Mouse (Mus musculus) heart, embryonic 11.5 days (tissue): ENCODE measurements around the gene Fos. TPM values are rescaled to one million over a fixed set of nuclear protein-coding genes. Genes with fewer than 3 reads are reported as not detected.

Experiments used
- ATAC-seq: fragments of 200-750 bp; cut with Nextera tagmentation; replicated peaks from 2 replicates; pipeline ENCODE4 v1.8.0; 2017; ENCODE audit warnings: moderate library complexity; ENCODE audit not compliant: insufficient number of reproducible peaks, low FRiP score, low TSS enrichment
- H3K27ac ChIP-seq: fragments of 300-500 bp; sonication (generic); 2 replicates; pipeline ENCODE4 v1.5.1; 2014; ENCODE audit warnings: mild to moderate bottlenecking, low read depth, low read length
- H3K27me3 ChIP-seq: fragments of 300-500 bp; sonication (generic); 2 replicates; pipeline ENCODE4 v1.6.1; 2014; ENCODE audit warnings: mild to moderate bottlenecking, low read length, mixed read lengths; ENCODE audit not compliant: control insufficient read depth, insufficient read depth
- H3K36me3 ChIP-seq: fragments of 300-500 bp; sonication (generic); 2 replicates; pipeline ENCODE4 v1.6.1; 2014; ENCODE audit warnings: mild to moderate bottlenecking, low read length, moderate library complexity, mixed read lengths; ENCODE audit not compliant: control insufficient read depth, insufficient read depth
- H3K4me1 ChIP-seq: fragments of 300-500 bp; sonication (generic); 2 replicates; pipeline ENCODE4 v1.6.1; 2014; ENCODE audit warnings: low read length; ENCODE audit not compliant: control insufficient read depth, insufficient read depth
- H3K4me2 ChIP-seq: fragments of 300-500 bp; sonication (generic); 2 replicates; pipeline ENCODE4 v1.6.1; 2014; ENCODE audit warnings: mild to moderate bottlenecking, moderate library complexity
- H3K4me3 ChIP-seq: fragments of 300-500 bp; sonication (generic); 2 replicates; pipeline ENCODE4 v1.5.1; 2014; ENCODE audit warnings: low read depth, low read length
- H3K9ac ChIP-seq: fragments of 300-500 bp; sonication (generic); 2 replicates; pipeline ENCODE4 v1.6.1; 2014; ENCODE audit warnings: mild to moderate bottlenecking, low read depth, low read length, moderate library complexity
- H3K9me3 ChIP-seq: fragments of 300-500 bp; sonication (generic); replicated peaks from 2 replicates; pipeline ENCODE4 v1.6.1; 2016; ENCODE audit warnings: low read length; ENCODE audit not compliant: control insufficient read depth
- WGBS: fragments of 180-500 bp; shearing (Covaris S2); extraction: QIAGEN DNeasy Blood & Tissue Kit; methylation state at CpG from one replicate; pipeline ENCODE4 v1.1.7; 2014; ENCODE audit not compliant: insufficient replicate concordance; 5-methylcytosine and 5-hydroxymethylcytosine counted together
- polyA plus RNA-seq: library from polyadenylated mRNA; unstranded; fragments of >200 nt; fragmentation: Nextera tagmentation; extraction: Ambion mirVana; gene quantifications from 2 replicates; pipeline ENCODE4 v1.2.1, GENCODE M21; 2014

Fos gene
- 4.5 and 6.3 TPM in 2 replicates for polyA plus RNA-seq

DNA sequence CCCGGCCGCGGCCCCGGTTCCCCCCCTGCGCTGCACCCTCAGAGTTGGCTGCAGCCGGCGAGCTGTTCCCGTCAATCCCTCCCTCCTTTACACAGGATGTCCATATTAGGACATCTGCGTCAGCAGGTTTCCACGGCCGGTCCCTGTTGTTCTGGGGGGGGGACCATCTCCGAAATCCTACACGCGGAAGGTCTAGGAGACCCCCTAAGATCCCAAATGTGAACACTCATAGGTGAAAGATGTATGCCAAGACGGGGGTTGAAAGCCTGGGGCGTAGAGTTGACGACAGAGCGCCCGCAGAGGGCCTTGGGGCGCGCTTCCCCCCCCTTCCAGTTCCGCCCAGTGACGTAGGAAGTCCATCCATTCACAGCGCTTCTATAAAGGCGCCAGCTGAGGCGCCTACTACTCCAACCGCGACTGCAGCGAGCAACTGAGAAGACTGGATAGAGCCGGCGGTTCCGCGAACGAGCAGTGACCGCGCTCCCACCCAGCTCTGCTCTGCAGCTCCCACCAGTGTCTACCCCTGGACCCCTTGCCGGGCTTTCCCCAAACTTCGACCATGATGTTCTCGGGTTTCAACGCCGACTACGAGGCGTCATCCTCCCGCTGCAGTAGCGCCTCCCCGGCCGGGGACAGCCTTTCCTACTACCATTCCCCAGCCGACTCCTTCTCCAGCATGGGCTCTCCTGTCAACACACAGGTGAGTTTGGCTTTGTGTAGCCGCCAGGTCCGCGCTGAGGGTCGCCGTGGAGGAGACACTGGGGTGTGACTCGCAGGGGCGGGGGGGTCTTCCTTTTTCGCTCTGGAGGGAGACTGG, at the start of gene Fos:
TSS of gene Fos (plus strand) at position 410 of the 817 bp plus-strand sequence.
- H3K27ac ChIP-seq: peak within 1 kb of the TSS; percentile 84
- H3K9ac ChIP-seq: peak within 1 kb of the TSS; percentile 83
- WGBS: under 1% methylated on average over 56 of the region's 56 CpGs
- H3K9me3 ChIP-seq: no peaks in the 10 kb centered on the region
- H3K4me3 ChIP-seq: peak within 1 kb of the TSS; percentile 71
- H3K4me2 ChIP-seq: peak within 1 kb of the TSS; percentile 94
- H3K27me3 ChIP-seq: peaks cover 6% of the 10 kb centered on the region
- H3K4me1 ChIP-seq: peaks cover 19% of the 10 kb centered on the region
- ATAC-seq: peak; percentile 83
- no peaks in the 10 kb centered on the region; the same call in 1 of the 2 replicates for H3K36me3 ChIP-seq

DNA sequence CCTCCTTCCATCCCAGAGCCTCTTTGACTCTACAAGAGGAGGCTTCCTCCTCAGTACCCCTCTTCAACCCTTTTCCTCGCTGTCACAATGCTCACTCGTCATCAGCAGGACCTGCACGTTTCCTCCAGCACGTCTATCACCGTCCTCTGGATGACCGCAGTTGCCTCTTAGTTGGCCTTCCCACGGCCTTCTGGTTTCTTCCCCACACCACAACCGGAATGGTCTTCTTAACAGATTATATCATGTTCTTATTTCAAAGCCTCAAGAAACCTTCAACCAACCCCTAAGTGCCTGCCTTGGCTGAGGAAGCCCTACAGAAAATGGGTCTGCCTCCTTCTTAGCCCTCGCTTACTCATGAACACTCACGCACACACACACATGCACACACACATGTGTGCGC, 48.0 kb upstream of the Fos start:
- H3K4me1 ChIP-seq: peaks cover 13% of the 10 kb centered on the region
- no peak overlapping the region for H3K9ac ChIP-seq
- H3K27ac ChIP-seq: no peak overlapping the region
- no peaks in the 10 kb centered on the region for H3K9me3 ChIP-seq
- 58% methylated on average over 11 of the region's 11 CpGs for WGBS
- H3K4me2 ChIP-seq: no peak overlapping the region
- no peaks in the 10 kb centered on the region for H3K27me3 ChIP-seq
- ATAC-seq: no peak
- H3K4me3 ChIP-seq: no peak overlapping the region
- H3K36me3 ChIP-seq: no peaks in the 10 kb centered on the region

DNA sequence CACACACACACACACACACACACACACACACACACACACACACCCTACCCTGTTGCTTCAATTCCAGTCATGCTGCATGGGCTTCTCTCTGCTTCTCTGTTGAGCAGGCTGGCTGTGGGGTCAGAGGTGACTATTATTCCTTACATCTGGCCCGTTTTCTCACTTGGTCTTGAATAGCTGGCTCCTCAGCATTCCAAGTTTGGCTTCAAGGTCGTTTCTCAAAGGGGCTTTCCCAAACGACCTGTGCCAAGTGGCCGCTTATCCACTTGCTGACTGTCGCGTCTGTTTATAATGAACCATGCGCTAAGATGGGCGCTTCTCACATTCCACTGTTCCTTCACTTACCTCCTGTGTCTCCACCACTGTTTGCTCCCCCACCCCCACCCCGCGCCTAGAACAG, 47.6 kb upstream of the Fos start:
- no peak overlapping the region for H3K4me2 ChIP-seq
- peaks cover 13% of the 10 kb centered on the region for H3K4me1 ChIP-seq
- no peak for ATAC-seq
- H3K27ac ChIP-seq: no peak overlapping the region
- H3K9ac ChIP-seq: no peak overlapping the region
- no peak overlapping the region for H3K4me3 ChIP-seq
- WGBS: 43% methylated on average over 10 of the region's 10 CpGs
- H3K36me3 ChIP-seq: no peaks in the 10 kb centered on the region
- H3K9me3 ChIP-seq: no peaks in the 10 kb centered on the region
- H3K27me3 ChIP-seq: no peaks in the 10 kb centered on the region

DNA sequence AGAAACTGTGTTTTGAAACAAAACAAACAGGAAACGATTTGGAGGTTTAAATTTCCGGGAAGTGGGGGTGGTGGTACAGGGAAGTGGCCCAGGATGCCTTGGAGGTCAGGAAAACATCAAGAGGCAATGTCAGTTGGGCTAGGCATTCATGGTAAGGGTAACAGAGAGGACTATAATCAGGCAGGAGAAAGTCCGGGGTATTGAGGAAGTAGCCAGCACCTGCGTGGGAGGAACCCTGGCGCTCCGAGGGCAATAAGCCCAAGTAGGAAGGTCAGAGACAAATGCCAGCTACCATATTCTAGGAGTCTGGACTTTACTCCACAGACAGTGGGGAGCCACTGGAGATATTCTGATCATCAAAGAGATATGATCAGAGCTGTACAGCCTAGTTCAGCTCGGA, 45.9 kb upstream of the Fos start:
- H3K36me3 ChIP-seq: no peaks in the 10 kb centered on the region
- 61% methylated on average over 7 of the region's 7 CpGs for WGBS
- ATAC-seq: no peak
- H3K4me2 ChIP-seq: no peak overlapping the region
- H3K27me3 ChIP-seq: no peaks in the 10 kb centered on the region
- H3K27ac ChIP-seq: no peak overlapping the region
- no peaks in the 10 kb centered on the region for H3K9me3 ChIP-seq
- H3K4me3 ChIP-seq: no peak overlapping the region
- no peak overlapping the region for H3K9ac ChIP-seq
- peaks cover 14% of the 10 kb centered on the region for H3K4me1 ChIP-seq

DNA sequence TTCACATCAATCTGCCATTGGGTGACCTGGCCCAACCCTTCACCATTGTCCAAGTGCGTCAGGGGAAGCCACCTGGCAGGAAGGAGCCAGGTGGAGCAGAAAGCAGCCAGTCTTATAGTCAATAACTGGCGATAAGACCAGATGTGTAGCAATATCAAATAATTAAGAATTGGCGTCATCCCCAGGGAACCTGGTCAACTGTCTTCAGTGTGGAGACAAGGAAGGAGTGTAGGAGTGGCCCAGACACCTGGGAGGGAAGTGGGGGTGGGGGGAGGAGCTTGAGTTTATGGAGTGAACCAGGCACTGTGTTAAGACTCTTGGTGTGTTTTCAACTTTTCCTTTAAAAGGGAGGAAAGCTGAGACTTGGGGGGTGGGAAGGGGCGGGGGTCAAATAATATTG, 43.7 kb upstream of the Fos start:
- Histone ChIP-seq H3K27ac (no peak overlapping the region), H3K36me3 (no peaks in the 10 kb centered on the region), H3K4me1 (peaks cover 29% of the 10 kb centered on the region), H3K9me3 (no peaks in the 10 kb centered on the region), H3K9ac (no peak overlapping the region), H3K4me3 (no peak overlapping the region), H3K4me2 (no peak overlapping the region), H3K27me3 (no peaks in the 10 kb centered on the region)
- ATAC-seq: no peak
- WGBS: 71% methylated on average over 4 of the region's 4 CpGs

DNA sequence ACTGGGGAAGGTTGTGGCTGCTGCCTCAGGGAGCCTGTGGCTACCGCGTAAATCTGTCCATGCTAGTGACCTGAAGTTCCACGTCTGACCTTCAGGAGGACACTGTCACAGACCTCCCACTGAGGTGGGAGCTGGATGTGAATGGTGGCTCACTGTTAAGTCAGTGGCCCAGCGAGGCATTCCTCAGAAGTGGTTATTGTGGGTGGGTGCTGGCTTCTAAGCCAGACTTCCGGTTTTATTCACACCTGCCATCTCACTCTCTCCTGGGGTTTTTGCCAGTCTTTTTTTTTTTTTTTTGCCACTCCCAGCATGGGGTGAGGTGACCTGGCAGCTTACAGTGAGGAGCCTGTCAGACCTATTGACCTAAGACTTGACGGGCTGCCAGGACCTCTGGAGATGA, 43.3 kb upstream of the Fos start:
- no peak for ATAC-seq
- 26% methylated on average over 6 of the region's 6 CpGs for WGBS

DNA sequence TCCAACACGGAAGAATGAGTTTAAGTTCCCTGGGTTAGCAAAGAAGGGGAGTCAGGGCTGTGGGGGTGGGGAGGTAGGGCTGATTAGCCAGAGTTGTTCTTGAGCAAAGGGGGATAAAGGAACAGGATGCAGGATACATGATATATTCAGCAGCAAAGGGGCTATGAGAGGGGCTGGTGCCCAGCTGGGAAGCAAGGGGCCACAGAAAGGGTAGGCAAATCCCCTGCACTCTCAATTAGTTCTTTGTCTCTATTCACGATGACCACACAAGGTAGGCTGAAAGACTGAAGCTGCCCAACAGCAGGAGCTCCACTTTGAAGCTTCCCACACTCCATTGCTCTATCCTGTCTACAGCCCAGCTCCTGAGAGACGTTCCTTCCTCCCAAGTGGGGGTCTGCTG, 39.8 kb upstream of the Fos start:
- no peak overlapping the region for H3K4me2 ChIP-seq
- no peak overlapping the region for H3K9ac ChIP-seq
- peaks cover 36% of the 10 kb centered on the region for H3K4me1 ChIP-seq
- no peak overlapping the region for H3K4me3 ChIP-seq
- H3K36me3 ChIP-seq: no peaks in the 10 kb centered on the region
- H3K27ac ChIP-seq: 0 out of 2 replicates have a peak overlapping the region, but pooled peaks have one; percentile 29
- H3K9me3 ChIP-seq: no peaks in the 10 kb centered on the region
- no peak for ATAC-seq
- 24% methylated on average over 3 of the region's 3 CpGs for WGBS
- no peaks in the 10 kb centered on the region for H3K27me3 ChIP-seq

More for the DNA sequence above, 43.3 kb upstream of the Fos start:
- no peaks in the 10 kb centered on the region for H3K27me3 ChIP-seq
- H3K9me3 ChIP-seq: no peaks in the 10 kb centered on the region
- no peaks in the 10 kb centered on the region for H3K36me3 ChIP-seq
- H3K4me3 ChIP-seq: no peak overlapping the region
- H3K4me1 ChIP-seq: peaks cover 30% of the 10 kb centered on the region
- H3K9ac ChIP-seq: no peak overlapping the region
- H3K27ac ChIP-seq: no peak overlapping the region
- H3K4me2 ChIP-seq: no peak overlapping the region

DNA sequence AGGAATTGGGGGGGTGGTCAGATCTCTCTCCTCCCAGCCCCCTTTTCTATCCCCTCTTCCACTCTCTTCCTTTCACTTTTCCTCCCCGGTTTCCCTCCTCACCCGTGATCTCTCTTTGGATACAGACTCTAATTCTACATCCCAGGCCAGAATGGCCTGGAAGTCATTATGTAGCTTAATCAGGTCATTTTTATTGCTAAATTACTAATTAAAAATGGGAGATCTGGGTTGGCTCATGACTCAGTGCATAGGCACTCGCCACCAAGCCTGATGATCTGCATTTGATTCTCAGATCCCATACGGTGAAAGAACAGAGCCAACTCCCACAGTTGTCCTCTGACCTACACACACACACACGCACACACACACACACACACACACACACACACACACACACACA, 39.2 kb upstream of the Fos start:
- ATAC-seq: no peak
- Histone ChIP-seq H3K9ac (no peak overlapping the region), H3K4me1 (peaks cover 36% of the 10 kb centered on the region), H3K4me2 (no peak overlapping the region; the same call in 1 of the 2 replicates), H3K4me3 (no peak overlapping the region), H3K9me3 (no peaks in the 10 kb centered on the region), H3K27ac (0 out of 2 replicates have a peak overlapping the region, but pooled peaks have one; percentile 29), H3K27me3 (no peaks in the 10 kb centered on the region), H3K36me3 (no peaks in the 10 kb centered on the region)
- 62% methylated on average over 5 of the region's 5 CpGs for WGBS
